Mouse (Mus musculus) neural tube, embryonic 15.5 days (tissue): Measurements from ENCODE around the gene Stat4. TPM values are rescaled to one million over a fixed set of nuclear protein-coding genes. Genes with fewer than 3 reads are reported as not detected.
"Not testable (repeated sequence)": the region's sequence is repeated elsewhere in the genome, so short reads cannot be mapped to it uniquely, and the experiment has no call there.

Experiments used
- ATAC-seq: fragments of 200-750 bp; cut with Nextera tagmentation; 2 replicates; pipeline ENCODE4 v1.8.0; 2017; ENCODE audit warnings: mild to moderate bottlenecking, moderate TSS enrichment, moderate library complexity; ENCODE audit not compliant: low FRiP score
- H3K27ac ChIP-seq: fragments of 300-500 bp; sonication (generic); replicated peaks from 2 replicates; pipeline ENCODE4 v1.5.1; 2015; ENCODE audit warnings: mild to moderate bottlenecking, inconsistent platforms
- H3K27me3 ChIP-seq: fragments of 300-500 bp; sonication (generic); replicated peaks from 2 replicates; pipeline ENCODE4 v1.6.1; 2015; ENCODE audit warnings: inconsistent platforms
- H3K36me3 ChIP-seq: fragments of 300-500 bp; sonication (generic); 2 replicates; pipeline ENCODE4 v1.6.1; 2015; ENCODE audit warnings: inconsistent platforms
- H3K4me1 ChIP-seq: fragments of 300-500 bp; sonication (generic); 2 replicates; pipeline ENCODE4 v1.6.1; 2015; ENCODE audit warnings: inconsistent platforms
- H3K4me2 ChIP-seq: fragments of 300-500 bp; sonication (generic); 2 replicates; pipeline ENCODE4 v1.6.1; 2015; ENCODE audit warnings: inconsistent platforms, mild to moderate bottlenecking, moderate library complexity
- H3K4me3 ChIP-seq: fragments of 300-500 bp; sonication (generic); replicated peaks from 2 replicates; pipeline ENCODE4 v1.5.1; 2015; ENCODE audit warnings: mild to moderate bottlenecking, inconsistent platforms
- H3K9ac ChIP-seq: fragments of 300-500 bp; sonication (generic); replicated peaks from 2 replicates; pipeline ENCODE4 v1.6.1; 2015; ENCODE audit warnings: mild to moderate bottlenecking, inconsistent platforms
- H3K9me3 ChIP-seq: fragments of 300-500 bp; sonication (generic); replicated peaks from 2 replicates; pipeline ENCODE4 v1.6.1; 2016; ENCODE audit warnings: inconsistent platforms
- WGBS: fragments of 180-500 bp; shearing (Covaris S2); methylation state at CpG from one replicate; pipeline ENCODE4 v1.1.7; 2015; ENCODE audit warnings: mixed read lengths; 5-methylcytosine and 5-hydroxymethylcytosine counted together
- polyA plus RNA-seq: library from polyadenylated mRNA; unstranded; fragments of >200 nt; fragmentation: Nextera tagmentation; extraction: Ambion mirVana; gene quantifications from 2 replicates; pipeline ENCODE4 v1.2.1, GENCODE M21; 2015

Stat4 gene
- polyA plus RNA-seq, 1 experiment from 2014 or later = 0.45 TPM

GRCm38 (mm10) chr1:52034816-52035752, 48.1 kb downstream of the Stat4 start:
- Histone ChIP-seq H3K9ac (no peak overlapping the region), H3K36me3 (no peaks in the 10 kb centered on the region)
- no peak for ATAC-seq

GRCm38 (mm10) chr1:52039151-52039550, 52.2 kb downstream of the Stat4 start:
- no peaks in the 10 kb centered on the region for H3K9me3 ChIP-seq
- no peak overlapping the region for H3K27ac ChIP-seq
- H3K4me1 ChIP-seq = peaks cover 5% of the 10 kb centered on the region; the same call in 1 of the 2 replicates
- H3K36me3 ChIP-seq = no peaks in the 10 kb centered on the region
- ATAC-seq = peak; percentile 38; the same call in 1 of the 2 replicates
- H3K4me2 ChIP-seq = no peak overlapping the region
- H3K27me3 ChIP-seq = no peaks in the 10 kb centered on the region
- whole genome bisulfite sequencing = 50% methylated on average over 7 of the region's 7 CpGs
- H3K9ac ChIP-seq = no peak overlapping the region
- H3K4me3 ChIP-seq = no peak overlapping the region

More at GRCm38 (mm10) chr1:52034816-52035752, 48.1 kb downstream of the Stat4 start:
- Histone ChIP-seq H3K9me3 (peaks cover 5% of the 10 kb centered on the region; the same call in 1 of the 2 replicates), H3K27me3 (no peaks in the 10 kb centered on the region), H3K4me3 (no peak overlapping the region), H3K4me1 (peaks cover 5% of the 10 kb centered on the region; the same call in 1 of the 2 replicates), H3K4me2 (no peak overlapping the region), H3K27ac (no peak overlapping the region)
- 90% methylated on average over 12 of the region's 12 CpGs for WGBS

- Histone ChIP-seq H3K4me2 (no peak overlapping the region), H3K4me3 (no peak overlapping the region), H3K9me3 (no peaks in the 10 kb centered on the region), H3K36me3 (no peaks in the 10 kb centered on the region), H3K4me1 (peaks cover 5% of the 10 kb centered on the region; the same call in 1 of the 2 replicates), H3K9ac (no peak overlapping the region), H3K27ac (no peak overlapping the region), H3K27me3 (no peaks in the 10 kb centered on the region)
- no peak for ATAC-seq
- 78% methylated on average over 9 of the region's 9 CpGs for WGBS
Observed at GRCm38 (mm10) chr1:52039626-52040025, 52.7 kb downstream of the Stat4 start.

- Histone ChIP-seq H3K9ac (no peak overlapping the region), H3K4me1 (peaks cover 5% of the 10 kb centered on the region; the same call in 1 of the 2 replicates), H3K4me3 (no peak overlapping the region), H3K27me3 (no peaks in the 10 kb centered on the region), H3K36me3 (no peaks in the 10 kb centered on the region), H3K27ac (no peak overlapping the region), H3K9me3 (no peaks in the 10 kb centered on the region), H3K4me2 (no peak overlapping the region)
- WGBS = 89% methylated on average over 11 of the region's 11 CpGs
- ATAC-seq = no peak
Observed at GRCm38 (mm10) chr1:52040366-52041061, 53.6 kb downstream of the Stat4 start.

GRCm38 (mm10) chr1:52043191-52043590, 56.2 kb downstream of the Stat4 start:
- no peak overlapping the region for H3K4me3 ChIP-seq
- H3K27me3 ChIP-seq = no peaks in the 10 kb centered on the region
- no peak overlapping the region for H3K4me2 ChIP-seq
- no peak overlapping the region for H3K27ac ChIP-seq
- no peaks in the 10 kb centered on the region for H3K9me3 ChIP-seq
- H3K36me3 ChIP-seq = no peaks in the 10 kb centered on the region
- H3K9ac ChIP-seq = no peak overlapping the region
- no peak for ATAC-seq
- 66% methylated on average over 4 of the region's 4 CpGs for WGBS
- H3K4me1 ChIP-seq = peaks cover 5% of the 10 kb centered on the region; the same call in 1 of the 2 replicates

GRCm38 (mm10) chr1:52046891-52047290, 59.9 kb downstream of the Stat4 start:
- not testable (repeated sequence) for H3K36me3 ChIP-seq, H3K9me3 ChIP-seq

GRCm38 (mm10) chr1:52048711-52049110, 61.8 kb downstream of the Stat4 start:
- no peak overlapping the region for H3K27ac ChIP-seq
- no peak for ATAC-seq
- H3K4me2 ChIP-seq = no peak overlapping the region
- H3K27me3 ChIP-seq = no peaks in the 10 kb centered on the region
- no peaks in the 10 kb centered on the region for H3K9me3 ChIP-seq
- no peak overlapping the region for H3K4me3 ChIP-seq
- no peaks in the 10 kb centered on the region for H3K36me3 ChIP-seq
- no peak overlapping the region for H3K9ac ChIP-seq
- 47% methylated on average over 2 of the region's 2 CpGs for whole genome bisulfite sequencing
- H3K4me1 ChIP-seq = no peaks in the 10 kb centered on the region

More at GRCm38 (mm10) chr1:52046891-52047290, 59.9 kb downstream of the Stat4 start:
- not testable (repeated sequence) for H3K27ac ChIP-seq, H3K4me2 ChIP-seq, H3K4me1 ChIP-seq, H3K27me3 ChIP-seq, ATAC-seq, H3K9ac ChIP-seq, H3K4me3 ChIP-seq
- 95% methylated on average over 10 of the region's 10 CpGs for WGBS

GRCm38 (mm10) chr1:52049827-52050226, 62.9 kb downstream of the Stat4 start:
- Histone ChIP-seq H3K9me3 (no peaks in the 10 kb centered on the region), H3K4me3 (no peak overlapping the region), H3K4me2 (no peak overlapping the region), H3K4me1 (no peaks in the 10 kb centered on the region), H3K36me3 (no peaks in the 10 kb centered on the region), H3K9ac (no peak overlapping the region), H3K27me3 (no peaks in the 10 kb centered on the region), H3K27ac (no peak overlapping the region)
- 93% methylated on average over 3 of the region's 3 CpGs for WGBS
- ATAC-seq = no peak

GRCm38 (mm10) chr1:52051542-52051941, 64.6 kb downstream of the Stat4 start:
- Histone ChIP-seq H3K27ac (no peak overlapping the region), H3K4me3 (no peak overlapping the region), H3K4me1 (no peaks in the 10 kb centered on the region), H3K27me3 (no peaks in the 10 kb centered on the region), H3K9me3 (no peaks in the 10 kb centered on the region), H3K36me3 (no peaks in the 10 kb centered on the region), H3K9ac (no peak overlapping the region), H3K4me2 (no peak overlapping the region)
- 56% methylated on average over 3 of the region's 3 CpGs for WGBS
- ATAC-seq = no peak

GRCm38 (mm10) chr1:52052910-52053309, 66.0 kb downstream of the Stat4 start:
- no peak overlapping the region for H3K4me3 ChIP-seq
- no peaks in the 10 kb centered on the region for H3K36me3 ChIP-seq
- H3K9me3 ChIP-seq = no peaks in the 10 kb centered on the region
- H3K27ac ChIP-seq = no peak overlapping the region
- H3K9ac ChIP-seq = no peak overlapping the region
- WGBS = 85% methylated on average over 9 of the region's 9 CpGs
- ATAC-seq = no peak
- H3K27me3 ChIP-seq = no peaks in the 10 kb centered on the region
- no peak overlapping the region for H3K4me2 ChIP-seq
- H3K4me1 ChIP-seq = no peaks in the 10 kb centered on the region

GRCm38 (mm10) chr1:52055947-52056346, 69.0 kb downstream of the Stat4 start:
- no peak for ATAC-seq
- WGBS = 87% methylated on average over 4 of the region's 4 CpGs
- H3K9ac ChIP-seq = no peak overlapping the region
- no peaks in the 10 kb centered on the region for H3K9me3 ChIP-seq
- no peaks in the 10 kb centered on the region for H3K36me3 ChIP-seq
- H3K4me1 ChIP-seq = no peaks in the 10 kb centered on the region
- no peak overlapping the region for H3K4me2 ChIP-seq
- H3K4me3 ChIP-seq = no peak overlapping the region
- H3K27ac ChIP-seq = no peak overlapping the region
- H3K27me3 ChIP-seq = no peaks in the 10 kb centered on the region
